Mouse (Mus musculus) spleen, adult 2 months (tissue): ENCODE results near the gene Mfsd2b. TPM values are rescaled to one million over a fixed set of nuclear protein-coding genes. Genes with fewer than 3 reads are reported as not detected.

ENCODE experiments used
- DNase-seq, 2 experiments: peaks; one replicate each; pipeline versions ENCODE4 v3.0.0 to v3.0.0-alpha.2; 2012 to 2021; ENCODE audit warnings: low spot score in 2 of 2, low read depth in 1 of 2
- H3K27ac ChIP-seq: fragments of 200-500 bp; 2 replicates; pipeline ENCODE4 v1.5.1; 2012; ENCODE audit warnings: low read length, inconsistent platforms; ENCODE audit not compliant: insufficient read depth
- H3K27me3 ChIP-seq: fragments of 200-500 bp; 2 replicates; pipeline ENCODE4 v1.6.1; 2012; ENCODE audit warnings: mild to moderate bottlenecking, moderate library complexity, low read length, inconsistent platforms; ENCODE audit not compliant: control insufficient read depth, insufficient read depth
- H3K36me3 ChIP-seq: fragments of 200-500 bp; 2 replicates; pipeline ENCODE4 v1.6.1; 2012; ENCODE audit warnings: mild to moderate bottlenecking, low read length, inconsistent platforms; ENCODE audit not compliant: control insufficient read depth, insufficient read depth
- H3K4me1 ChIP-seq: fragments of 200-500 bp; 2 replicates; pipeline ENCODE4 v1.6.1; 2011; ENCODE audit warnings: inconsistent platforms; ENCODE audit not compliant: control insufficient read depth, insufficient read depth, insufficient read length
- H3K4me3 ChIP-seq: fragments of 200-500 bp; 2 replicates; pipeline ENCODE4 v1.5.1; 2011; ENCODE audit warnings: mild to moderate bottlenecking, inconsistent platforms; ENCODE audit not compliant: insufficient read depth, insufficient read length; ENCODE audit errors: extremely low read depth
- CTCF ChIP-seq: fragments of 200-500 bp; IDR thresholded peaks from 2 replicates; pipeline ENCODE4 v1.5.1; 2011; ENCODE audit warnings: mild to moderate bottlenecking, inconsistent platforms; ENCODE audit not compliant: insufficient read depth, insufficient read length, insufficient replicate concordance; ENCODE audit errors: extremely low read depth
- POLR2A ChIP-seq: fragments of 200-500 bp; IDR thresholded peaks from 2 replicates; pipeline ENCODE4 v1.6.1; 2011; ENCODE audit warnings: low read depth, low read length, inconsistent platforms
- WGBS: fragments of 180-500 bp; shearing (Covaris S2); methylation state at CpG from one replicate; pipeline ENCODE4 v1.1.7; 2018; 5-methylcytosine and 5-hydroxymethylcytosine counted together
- polyA plus RNA-seq: library from polyadenylated mRNA; depleted of rRNA; stranded (reverse); fragments of >200 nt; gene quantifications from 2 replicates; pipeline ENCODE4 v1.2.3, GENCODE M21; 2012; rRNA removed

Gene Mfsd2b
- polyA plus RNA-seq, 1 experiment, result 38.2 TPM

GRCm38 (mm10) chr12:4813636-4814035 is 60.5 kb downstream of the Mfsd2b start:
- no peaks in the 10 kb centered on the region for H3K36me3 ChIP-seq
- H3K27ac ChIP-seq, result no peak overlapping the region
- TF ChIP-seq CTCF (no peak), POLR2A (no peak)
- no peak for DNase-seq
- no peak overlapping the region for H3K4me3 ChIP-seq
- H3K4me1 ChIP-seq, result peaks cover 2% of the 10 kb centered on the region; the same call in 1 of the 2 replicates
- no peaks in the 10 kb centered on the region for H3K27me3 ChIP-seq
- 91% methylated on average over 4 of the region's 4 CpGs for WGBS

Other genes starting within 250 kb of the Mfsd2b start
- 0.04 and 0.07 TPM in 2 replicates for gene Fam228a, start 135.9 kb downstream of the Mfsd2b start, polyA plus RNA-seq
- 0.06 and 0.18 TPM in 2 replicates for gene Pfn4, start 105.3 kb downstream of the Mfsd2b start, polyA plus RNA-seq
- gene Fam228b, start 105.1 kb downstream of the Mfsd2b start, polyA plus RNA-seq, result 0.16 and 0.33 TPM in 2 replicates
- gene Sf3b6, start 56.8 kb downstream of the Mfsd2b start, polyA plus RNA-seq, result 33.8 and 40.8 TPM in 2 replicates
- gene Fkbp1b, start 32.8 kb downstream of the Mfsd2b start, polyA plus RNA-seq, result 3.2 and 3.4 TPM in 2 replicates
- gene Wdcp, start 31.1 kb downstream of the Mfsd2b start, polyA plus RNA-seq, result 4.8 and 5.5 TPM in 2 replicates
- 1.8 and 2.8 TPM in 2 replicates for gene Ubxn2a, start 33.3 kb upstream of the Mfsd2b start, polyA plus RNA-seq
- gene Atad2b, start 43.0 kb upstream of the Mfsd2b start, polyA plus RNA-seq, result 17.3 and 19.8 TPM in 2 replicates